Mouse (Mus musculus): ENCODE measurements around the gene Npff.

Gene Npff

GRCm38 (mm10) chr15:102519211-102520141, 5.3 kb downstream of the Npff start:
- DNase-seq: no peak

- no peak for DNase-seq
Observed at GRCm38 (mm10) chr15:102518859-102519201, 5.9 kb downstream of the Npff start.

DNA sequence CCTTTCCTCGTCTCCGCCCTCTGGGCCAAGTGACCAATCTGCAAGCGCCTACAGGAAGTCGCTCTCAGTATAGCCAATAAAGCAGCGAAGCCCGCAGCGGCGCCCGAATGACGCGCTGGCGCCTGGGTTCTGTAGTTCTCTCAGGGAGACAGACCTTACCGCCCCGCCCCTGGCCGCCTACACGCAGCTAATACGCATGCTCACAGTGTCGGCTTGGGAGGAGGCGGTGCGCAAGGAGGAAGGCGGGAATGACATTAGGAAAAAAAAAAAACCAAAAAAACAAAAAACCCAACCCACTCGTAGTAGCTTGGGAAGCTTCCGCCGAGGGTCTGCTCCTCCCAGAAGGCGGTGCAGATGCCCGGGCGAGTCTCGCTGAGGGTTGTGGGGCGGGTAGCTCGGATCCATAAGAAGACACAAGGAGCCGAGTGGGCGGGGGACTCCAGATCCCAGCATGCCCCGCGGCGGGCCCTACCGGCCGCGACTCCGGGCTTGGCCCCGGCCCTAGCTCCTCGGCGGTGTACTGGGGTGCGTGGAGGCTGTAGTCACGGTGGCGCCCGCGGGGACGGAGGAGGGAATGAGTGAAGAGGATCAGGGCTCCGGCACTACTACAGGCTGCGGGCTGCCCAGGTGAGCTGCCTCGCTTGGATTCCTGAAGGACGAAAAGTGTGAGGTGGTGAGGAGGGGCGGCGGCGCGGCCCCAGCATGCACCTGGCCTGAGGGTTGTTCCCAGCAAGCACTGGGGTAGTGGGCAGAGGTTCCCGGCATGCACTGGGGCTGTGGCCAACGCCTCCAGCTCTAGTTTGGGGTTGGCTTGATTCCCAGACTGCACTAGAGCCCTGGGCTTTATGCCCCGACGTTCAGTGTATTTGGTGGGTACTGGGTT, 6.5 kb downstream of the Npff start, which contains the start of gene Tarbp2:
Gene Tarbp2, plus strand, starts transcription at position 217 of the 883 bp plus-strand sequence.
- peak; percentile 100 for DNase-seq

GRCm38 (mm10) chr15:102517631-102517975, 7.1 kb downstream of the Npff start:
- DNase-seq: no peak

DNA sequence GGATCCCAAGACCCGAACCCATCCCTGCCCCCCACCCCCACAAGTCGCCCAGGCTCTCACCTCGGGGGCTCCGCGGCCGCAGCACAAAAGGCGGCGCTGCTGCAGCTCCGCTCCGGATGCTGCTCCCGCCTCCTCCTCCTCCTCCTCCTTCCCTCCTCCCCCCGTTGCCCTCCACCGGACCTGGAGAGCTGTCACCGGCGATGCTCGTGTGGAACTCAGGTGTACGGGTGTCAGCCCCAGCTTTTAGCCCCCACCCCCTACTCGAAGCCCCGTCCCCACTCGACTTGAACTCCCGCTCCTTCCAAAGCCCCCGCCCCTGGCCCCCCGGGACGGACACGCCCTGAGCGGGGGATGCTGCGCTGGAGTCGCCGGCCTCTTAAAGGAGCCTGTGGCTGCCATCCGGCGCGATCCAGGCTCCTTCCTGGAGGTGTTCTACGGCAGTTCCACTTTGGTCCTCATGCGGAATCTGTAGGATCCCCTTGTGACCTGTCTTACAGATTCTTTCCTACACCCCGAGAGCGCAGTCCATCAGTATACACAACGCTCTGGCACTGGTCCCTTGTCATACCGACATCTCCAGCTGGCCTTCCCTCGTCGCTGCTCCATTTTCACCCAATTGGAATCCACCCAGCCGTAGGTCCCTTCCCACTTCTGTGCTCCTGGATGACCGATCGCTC, 7.9 kb downstream of the Npff start, which contains the start of gene Map3k12:
Gene Map3k12, minus strand, starts transcription at position 337 of the 677 bp plus-strand sequence.
- DNase-seq: peak; percentile 83

DNA sequence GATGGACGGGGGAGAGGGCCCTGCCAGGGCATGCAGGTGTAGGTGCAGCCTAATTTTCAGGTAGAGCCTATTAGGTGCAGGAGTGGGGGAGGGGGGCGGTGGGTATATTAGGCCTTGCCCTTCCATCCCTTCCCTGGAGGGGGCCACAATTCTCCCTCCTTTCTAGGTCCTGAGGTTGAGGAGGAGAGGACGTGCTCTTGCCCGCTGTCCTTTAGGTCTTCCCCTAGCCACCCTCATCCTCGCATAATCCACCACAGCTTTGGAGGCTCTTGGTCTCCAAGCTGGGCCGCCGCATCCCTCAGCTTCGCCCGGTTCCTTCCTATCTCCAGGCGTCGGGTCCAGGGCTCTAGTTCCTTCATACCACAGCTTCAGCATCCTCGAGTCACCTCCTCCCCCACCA, 8.4 kb downstream of the Npff start:
- DNase-seq: no peak

- DNase-seq: no peak
Observed at GRCm38 (mm10) chr15:102515791-102516190, 9.0 kb downstream of the Npff start.

GRCm38 (mm10) chr15:102515261-102515660, 9.5 kb downstream of the Npff start:
- DNase-seq: no peak

GRCm38 (mm10) chr15:102513004-102513403, 11.7 kb downstream of the Npff start:
- DNase-seq: no peak

- DNase-seq: no peak
Observed at GRCm38 (mm10) chr15:102512471-102512870, 12.3 kb downstream of the Npff start.

GRCm38 (mm10) chr15:102512010-102512409, 12.7 kb downstream of the Npff start:
- no peak for DNase-seq

DNA sequence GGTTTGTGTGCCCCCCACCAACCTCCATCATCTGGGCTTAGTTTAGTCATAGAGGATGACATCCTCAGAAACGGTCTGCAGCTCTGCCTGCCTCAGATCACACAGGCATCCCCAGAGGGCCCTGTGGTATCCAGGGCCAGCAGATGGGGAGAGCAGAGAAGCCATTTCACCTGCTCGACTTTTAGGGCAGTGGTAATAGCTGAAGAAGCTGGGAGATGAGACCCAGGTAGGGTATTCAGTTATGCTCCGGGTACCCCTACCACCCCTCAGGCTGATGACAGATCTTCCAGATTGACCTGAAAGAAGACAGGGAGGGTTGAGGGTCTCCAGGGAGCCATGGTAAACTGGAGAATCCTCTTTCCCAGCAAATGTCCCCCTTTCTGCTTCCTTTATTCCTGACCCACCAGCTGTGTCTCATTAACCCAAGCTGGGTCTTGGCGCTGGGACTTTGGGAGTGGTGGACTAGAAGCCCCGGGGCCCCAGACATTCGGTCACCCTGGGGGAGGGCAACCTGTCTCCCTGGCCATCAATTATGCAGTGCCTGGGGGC, 13.4 kb downstream of the Npff start:
- DNase-seq: no peak

DNA sequence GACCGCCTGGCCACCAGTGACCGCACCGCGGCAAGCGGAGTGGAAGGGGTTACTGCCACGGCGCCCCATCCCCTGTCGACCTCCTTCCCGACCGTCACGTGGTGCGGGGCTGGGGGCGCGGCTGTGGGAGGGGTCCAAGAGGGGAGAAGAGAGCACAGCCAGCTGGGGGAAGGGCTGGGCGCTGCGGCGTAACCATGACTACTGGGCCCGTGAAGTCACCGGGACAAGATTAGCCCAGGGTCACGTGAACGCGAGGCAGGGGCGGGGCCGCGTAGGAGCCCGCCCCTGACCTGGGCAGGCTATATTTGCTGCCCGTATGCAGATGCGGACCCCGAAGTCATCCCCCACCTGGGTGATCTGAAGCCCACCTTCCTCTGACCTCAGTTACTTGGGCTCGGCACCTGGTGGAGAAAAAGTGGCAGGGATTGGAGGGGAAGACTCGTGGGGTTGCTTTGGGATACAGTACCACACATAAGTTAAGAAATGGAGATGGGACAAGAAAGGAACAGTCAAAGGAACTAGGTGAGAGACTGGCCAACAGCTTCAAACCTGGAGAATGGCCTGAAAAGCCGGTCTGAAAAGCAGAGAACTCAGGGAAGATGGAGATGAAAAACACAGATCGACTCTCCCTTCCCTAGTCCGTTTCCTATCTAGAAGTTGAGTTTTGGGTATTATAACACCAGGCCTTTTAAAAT, 14.0 kb downstream of the Npff start:
- DNase-seq: peak; percentile 85

DNA sequence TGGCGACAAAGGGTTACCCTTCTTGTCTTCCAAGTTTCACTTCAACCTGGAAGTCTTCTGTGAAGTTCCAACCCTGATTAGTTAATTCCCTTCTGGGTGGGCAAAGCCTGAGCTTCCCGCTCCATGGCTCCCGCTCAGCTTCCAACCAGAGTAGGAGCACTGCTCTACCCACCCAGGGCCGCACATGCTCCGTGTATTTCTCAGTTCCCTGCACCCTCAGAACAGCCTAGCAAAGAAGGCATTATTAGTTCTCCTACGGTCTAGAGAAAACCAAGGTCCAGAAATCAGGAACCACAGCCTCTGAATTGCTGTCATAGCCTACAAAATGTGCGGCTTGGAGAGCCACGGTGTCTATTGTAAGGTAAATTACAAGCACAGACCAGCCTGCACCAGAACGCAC, 14.6 kb downstream of the Npff start:
- no peak for DNase-seq

- no peak for DNase-seq
Observed at GRCm38 (mm10) chr15:102508336-102508735, 16.4 kb downstream of the Npff start.

DNA sequence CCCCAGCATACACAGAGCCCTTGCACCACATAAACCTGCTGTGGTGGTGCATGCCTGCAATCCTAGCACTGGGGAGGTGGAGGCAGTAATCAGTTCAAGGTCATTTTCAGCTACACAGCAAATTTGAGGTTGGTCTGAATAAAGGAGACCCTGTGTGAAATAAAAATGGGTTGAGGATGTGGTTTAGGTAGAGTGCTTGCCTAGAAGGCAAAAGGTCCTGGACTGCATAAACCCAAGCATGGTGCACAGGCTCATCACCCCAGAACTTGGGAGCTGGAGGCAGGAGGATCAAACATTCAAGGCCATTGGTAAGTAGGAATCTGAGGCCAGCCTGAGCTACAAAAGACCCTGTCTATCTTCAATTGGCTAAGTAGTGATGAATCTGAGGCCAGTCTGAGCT, 17.2 kb downstream of the Npff start:
- DNase-seq: no peak

DNA sequence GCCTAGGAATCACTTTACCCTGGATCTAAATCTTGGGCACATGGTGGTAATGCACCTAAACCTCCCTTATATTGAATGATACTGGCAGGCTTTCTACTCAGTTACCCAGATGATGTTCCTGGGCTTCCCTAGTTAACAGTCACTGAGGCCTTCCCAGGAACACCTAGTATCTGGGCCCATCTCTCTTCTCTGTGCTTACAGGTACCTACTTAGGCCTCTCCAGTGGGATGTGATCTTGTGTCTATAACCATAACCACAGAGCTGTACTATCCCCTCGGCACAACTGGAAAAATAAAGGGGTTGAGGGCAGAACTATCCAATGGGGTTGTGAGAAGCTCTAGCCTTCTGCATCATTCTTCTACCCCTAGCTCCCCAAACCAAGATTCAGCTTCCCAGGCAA, 17.9 kb downstream of the Npff start:
- DNase-seq: no peak

DNA sequence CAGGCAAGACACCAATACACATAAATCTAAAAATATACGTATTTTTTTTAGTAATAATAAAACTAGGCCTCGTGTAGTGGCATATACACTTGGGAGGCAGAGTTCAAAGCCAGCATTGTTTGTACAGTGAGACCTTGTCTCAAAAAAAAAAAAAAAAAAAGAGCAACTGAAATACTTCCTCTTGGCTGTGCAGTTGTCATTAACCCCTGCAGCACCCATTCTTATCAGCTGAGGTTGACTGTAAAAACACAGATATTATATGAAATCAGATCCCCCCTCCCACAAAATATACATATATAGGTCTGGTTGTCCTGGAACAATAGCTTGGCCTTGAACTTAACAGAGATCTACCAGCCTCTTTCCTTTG, 18.3 kb downstream of the Npff start:
- no peak for DNase-seq

DNA sequence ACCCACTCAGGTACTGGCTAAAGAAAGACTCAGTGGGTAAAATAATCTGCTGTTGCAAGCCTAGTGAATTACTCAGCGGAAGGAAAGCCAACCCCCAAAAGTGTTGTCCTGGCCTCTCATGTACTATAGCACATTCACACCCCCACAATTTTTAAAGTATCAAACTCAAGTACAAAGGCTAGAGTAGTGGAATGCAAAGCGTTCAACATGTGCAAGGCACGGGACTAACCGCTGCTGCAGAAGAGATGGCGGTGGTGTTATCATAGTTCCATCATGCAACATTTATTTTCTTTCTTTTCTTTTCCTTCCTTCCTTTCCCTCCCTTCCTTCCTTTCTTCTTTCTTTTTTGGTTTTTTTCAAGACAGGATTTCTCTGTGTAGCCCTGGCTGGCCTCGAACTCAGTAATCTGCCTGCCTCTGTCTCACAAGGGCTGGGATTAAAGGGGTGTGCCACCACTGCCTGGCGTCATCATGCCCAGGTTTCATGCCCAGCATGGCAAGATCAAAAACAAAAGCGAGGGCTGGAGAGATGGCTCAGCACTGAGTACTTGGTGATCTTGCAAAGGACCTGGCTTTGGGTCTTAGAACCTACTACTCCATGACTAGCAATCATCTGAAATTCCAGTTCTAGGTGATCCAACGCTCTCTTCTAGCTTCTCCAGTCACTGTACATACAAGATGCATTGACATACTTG, 18.8 kb downstream of the Npff start:
- DNase-seq: no peak

GRCm38 (mm10) chr15:102505073-102505769, 19.5 kb downstream of the Npff start:
- DNase-seq: no peak

All from right cerebral cortex, adult 18-20 months (tissue).